Mouse (Mus musculus) hindbrain, embryonic 15.5 days (tissue): ENCODE results near the gene Akap8l. TPM values are rescaled to one million over a fixed set of nuclear protein-coding genes. Genes with fewer than 3 reads are reported as not detected.

Experiments used
- ATAC-seq: fragments of 200-750 bp; cut with Nextera tagmentation; 2 replicates; pipeline ENCODE4 v1.8.0; 2017; ENCODE audit warnings: low read depth, moderate number of reproducible peaks, moderate TSS enrichment; ENCODE audit not compliant: low FRiP score
- H3K27ac ChIP-seq: fragments of 300-500 bp; sonication (generic); replicated peaks from 2 replicates; pipeline ENCODE4 v1.5.1; 2015; ENCODE audit warnings: mild to moderate bottlenecking, inconsistent platforms
- H3K27me3 ChIP-seq: fragments of 300-500 bp; sonication (generic); 2 replicates; pipeline ENCODE4 v1.6.1; 2015; ENCODE audit warnings: control low read depth, inconsistent platforms
- H3K36me3 ChIP-seq: fragments of 300-500 bp; sonication (generic); 2 replicates; pipeline ENCODE4 v1.6.1; 2015; ENCODE audit warnings: control low read depth, inconsistent platforms
- H3K4me1 ChIP-seq: fragments of 300-500 bp; sonication (generic); replicated peaks from 2 replicates; pipeline ENCODE4 v1.6.1; 2015; ENCODE audit warnings: control low read depth, inconsistent platforms
- H3K4me2 ChIP-seq: fragments of 300-500 bp; sonication (generic); 2 replicates; pipeline ENCODE4 v1.6.1; 2015; ENCODE audit warnings: moderate library complexity, mild to moderate bottlenecking, inconsistent platforms
- H3K4me3 ChIP-seq: fragments of 300-500 bp; sonication (generic); 2 replicates; pipeline ENCODE4 v1.5.1; 2015; ENCODE audit warnings: mild to moderate bottlenecking, inconsistent platforms
- H3K9ac ChIP-seq: fragments of 300-500 bp; sonication (generic); 2 replicates; pipeline ENCODE4 v1.6.1; 2015; ENCODE audit warnings: inconsistent platforms
- H3K9me3 ChIP-seq: fragments of 300-500 bp; sonication (generic); 2 replicates; pipeline ENCODE4 v1.6.1; 2016; ENCODE audit warnings: control low read depth, inconsistent platforms
- WGBS: fragments of 180-500 bp; shearing (Covaris S2); methylation state at CpG from one replicate; pipeline ENCODE4 v1.1.7; 2015; 5-methylcytosine and 5-hydroxymethylcytosine counted together
- polyA plus RNA-seq: library from polyadenylated mRNA; unstranded; fragments of >200 nt; fragmentation: Nextera tagmentation; extraction: Ambion mirVana; gene quantifications from 2 replicates; pipeline ENCODE4 v1.2.1, GENCODE M21; 2015

Gene Akap8l
- polyA plus RNA-seq, 1 experiment from 2014 or later: 171 TPM

DNA sequence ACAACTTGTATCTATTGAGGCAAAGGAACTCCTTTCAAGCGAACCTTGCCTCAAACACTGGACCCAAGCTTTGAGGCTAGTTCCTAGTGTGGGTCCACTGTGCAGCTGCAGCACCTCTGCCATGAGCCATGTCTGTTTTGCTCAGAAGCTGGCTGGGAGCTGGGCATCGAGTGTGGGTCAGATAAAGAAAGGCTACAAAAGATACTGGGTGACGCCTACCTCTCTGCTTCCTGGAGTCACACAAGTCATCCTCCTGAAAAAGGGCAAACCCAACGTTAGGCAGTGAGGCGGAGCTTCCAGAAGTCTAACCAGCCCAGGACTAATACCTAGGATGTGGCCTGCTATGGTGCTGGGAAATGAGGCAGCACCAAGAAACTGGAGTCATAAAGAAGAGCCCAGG lies 36.5 kb downstream of the Akap8l start:
- no peak for ATAC-seq
- H3K9ac ChIP-seq: no peak overlapping the region
- H3K27me3 ChIP-seq: no peaks in the 10 kb centered on the region
- WGBS: 84% methylated on average over 5 of the region's 5 CpGs
- H3K4me3 ChIP-seq: no peak overlapping the region
- peaks cover 7% of the 10 kb centered on the region for H3K4me1 ChIP-seq
- no peaks in the 10 kb centered on the region for H3K9me3 ChIP-seq
- peaks cover 86% of the 10 kb centered on the region for H3K36me3 ChIP-seq
- H3K4me2 ChIP-seq: no peak overlapping the region
- no peak overlapping the region for H3K27ac ChIP-seq

- Histone ChIP-seq H3K4me3 (no peak overlapping the region), H3K4me2 (no peak overlapping the region), H3K9ac (no peak overlapping the region), H3K27ac (no peak overlapping the region), H3K27me3 (no peaks in the 10 kb centered on the region), H3K4me1 (no peaks in the 10 kb centered on the region), H3K9me3 (no peaks in the 10 kb centered on the region), H3K36me3 (peaks cover 97% of the 10 kb centered on the region)
- 95% methylated on average over 8 of the region's 8 CpGs for WGBS
- no peak for ATAC-seq
Observed at GRCm38 (mm10) chr17:32312801-32313200, 37.6 kb downstream of the Akap8l start.

GRCm38 (mm10) chr17:32307963-32308362 lies 42.4 kb downstream of the Akap8l start:
- no peak for ATAC-seq

DNA sequence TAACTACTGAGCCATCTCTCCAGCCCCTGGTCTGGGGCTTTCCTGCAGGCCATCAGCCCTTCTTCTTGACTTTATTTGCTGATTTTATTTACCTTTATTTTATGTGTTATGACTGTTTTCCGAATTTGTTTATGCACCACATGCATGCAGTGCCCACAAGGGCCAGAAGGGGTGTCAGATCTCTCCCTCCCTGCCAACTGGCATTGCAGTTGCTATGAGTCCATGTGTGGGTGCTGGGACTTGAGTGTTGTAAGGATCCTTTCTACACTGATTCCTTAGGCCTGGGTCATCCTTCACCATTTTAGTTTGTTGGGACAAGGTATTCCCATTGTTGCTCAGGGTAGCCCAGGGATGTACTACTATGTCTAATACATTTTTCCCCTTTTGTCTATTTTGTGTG lies 52.3 kb downstream of the Akap8l start:
- Histone ChIP-seq H3K9ac (no peak overlapping the region), H3K4me1 (no peaks in the 10 kb centered on the region), H3K4me3 (no peak overlapping the region), H3K27ac (no peak overlapping the region), H3K4me2 (no peak overlapping the region), H3K36me3 (no peaks in the 10 kb centered on the region), H3K27me3 (no peaks in the 10 kb centered on the region), H3K9me3 (no peaks in the 10 kb centered on the region)
- no peak for ATAC-seq
- 93% methylated on average over 1 of the region's 1 CpGs for WGBS

More at GRCm38 (mm10) chr17:32307963-32308362, 42.4 kb downstream of the Akap8l start:
- Histone ChIP-seq H3K9me3 (no peaks in the 10 kb centered on the region), H3K36me3 (peaks cover 92% of the 10 kb centered on the region), H3K4me2 (no peak overlapping the region), H3K9ac (no peak overlapping the region), H3K4me3 (no peak overlapping the region), H3K27ac (no peak overlapping the region), H3K27me3 (no peaks in the 10 kb centered on the region), H3K4me1 (no peaks in the 10 kb centered on the region)
- WGBS: 96% methylated on average over 4 of the region's 4 CpGs

- WGBS: 89% methylated on average over 2 of the region's 2 CpGs
- ATAC-seq: no peak
Observed at GRCm38 (mm10) chr17:32295901-32296300, 54.5 kb downstream of the Akap8l start.

GRCm38 (mm10) chr17:32295160-32295559 lies 55.2 kb downstream of the Akap8l start:
- no peaks in the 10 kb centered on the region for H3K9me3 ChIP-seq
- no peak overlapping the region for H3K4me3 ChIP-seq
- H3K9ac ChIP-seq: no peak overlapping the region
- no peaks in the 10 kb centered on the region for H3K4me1 ChIP-seq
- no peaks in the 10 kb centered on the region for H3K36me3 ChIP-seq
- no peaks in the 10 kb centered on the region for H3K27me3 ChIP-seq
- H3K4me2 ChIP-seq: no peak overlapping the region
- 89% methylated on average over 4 of the region's 4 CpGs for WGBS
- H3K27ac ChIP-seq: no peak overlapping the region
- ATAC-seq: no peak

More at GRCm38 (mm10) chr17:32295901-32296300, 54.5 kb downstream of the Akap8l start:
- Histone ChIP-seq H3K36me3 (no peaks in the 10 kb centered on the region), H3K4me3 (no peak overlapping the region), H3K4me1 (no peaks in the 10 kb centered on the region), H3K4me2 (no peak overlapping the region), H3K27me3 (no peaks in the 10 kb centered on the region), H3K9me3 (no peaks in the 10 kb centered on the region), H3K27ac (no peak overlapping the region), H3K9ac (no peak overlapping the region)

- no peaks in the 10 kb centered on the region for H3K36me3 ChIP-seq
- WGBS: 54% methylated on average over 6 of the region's 6 CpGs
- ATAC-seq: no peak
Observed at GRCm38 (mm10) chr17:32285138-32285670, 65.2 kb downstream of the Akap8l start.

DNA sequence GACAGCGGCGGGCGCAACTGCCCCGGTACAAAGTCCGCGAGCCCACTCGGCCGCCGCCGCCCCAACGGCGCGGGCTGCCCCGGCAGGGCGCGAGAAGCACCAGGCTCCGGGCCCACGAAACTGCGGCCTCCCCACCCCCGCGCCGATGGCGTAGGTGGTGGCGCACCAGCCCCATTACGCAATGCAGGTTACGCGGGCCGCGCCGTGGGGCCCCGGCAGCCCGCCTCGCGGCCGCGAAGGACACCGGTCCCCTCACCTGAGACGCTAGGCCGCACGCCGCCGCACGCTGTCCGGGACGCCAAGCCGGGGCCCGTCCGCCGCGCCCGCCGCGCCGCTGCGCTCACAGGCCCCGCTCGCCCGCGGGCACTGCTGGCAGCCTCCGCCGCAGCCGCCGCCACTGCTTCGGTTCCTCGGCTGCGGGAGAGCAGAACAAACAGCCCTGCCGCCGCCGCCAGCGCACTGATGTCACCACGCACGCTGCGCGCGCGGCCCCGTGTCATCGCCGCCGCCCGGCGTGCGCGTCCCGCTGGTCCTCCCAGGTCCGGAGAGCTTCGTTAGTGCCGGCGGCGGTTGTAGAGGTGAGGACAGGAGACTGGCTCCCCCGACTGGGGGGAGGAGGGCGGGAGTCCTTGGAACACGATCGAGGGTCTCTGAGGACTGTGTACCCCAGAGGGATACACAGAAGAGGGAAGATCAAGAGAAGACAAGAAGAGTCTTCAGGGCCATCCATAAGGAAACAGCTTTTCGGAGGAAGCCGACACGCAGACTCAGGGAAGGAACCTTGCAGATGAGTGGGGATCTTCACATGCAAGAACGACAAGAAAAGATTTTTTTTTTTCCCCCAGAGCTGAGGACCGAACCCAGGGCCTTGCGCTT lies 65.9 kb downstream of the Akap8l start, which contains the start of gene Brd4:
Gene Brd4 (minus strand): TSS at position 461 of the 876 bp plus-strand sequence.
- no peaks in the 10 kb centered on the region for H3K36me3 ChIP-seq
- under 1% methylated on average over 68 of the region's 100 CpGs for whole genome bisulfite sequencing
- peak within 1 kb of the TSS; percentile 100 for H3K27ac ChIP-seq
- no peaks in the 10 kb centered on the region for H3K9me3 ChIP-seq
- H3K4me2 ChIP-seq: peak within 1 kb of the TSS; percentile 80
- peak within 1 kb of the TSS; percentile 97 for H3K9ac ChIP-seq
- H3K4me1 ChIP-seq: peaks cover 46% of the 10 kb centered on the region
- no peaks in the 10 kb centered on the region for H3K27me3 ChIP-seq
- H3K4me3 ChIP-seq: peak within 1 kb of the TSS; percentile 97
- ATAC-seq: peak; percentile 91

More at GRCm38 (mm10) chr17:32285138-32285670, 65.2 kb downstream of the Akap8l start:
- peak overlapping the region; percentile 80 for H3K4me2 ChIP-seq
- H3K4me1 ChIP-seq: peaks cover 46% of the 10 kb centered on the region
- peak overlapping the region; percentile 97 for H3K4me3 ChIP-seq
- peak overlapping the region; percentile 97 for H3K9ac ChIP-seq
- peak overlapping the region; percentile 100 for H3K27ac ChIP-seq
- no peaks in the 10 kb centered on the region for H3K27me3 ChIP-seq
- no peaks in the 10 kb centered on the region for H3K9me3 ChIP-seq

GRCm38 (mm10) chr17:32283771-32284221 lies 66.6 kb downstream of the Akap8l start:
- peak; percentile 62 for ATAC-seq
- H3K9ac ChIP-seq: peak overlapping the region; percentile 97
- H3K4me2 ChIP-seq: peak overlapping the region; percentile 80
- no peaks in the 10 kb centered on the region for H3K36me3 ChIP-seq
- H3K4me1 ChIP-seq: peaks cover 49% of the 10 kb centered on the region
- H3K27me3 ChIP-seq: no peaks in the 10 kb centered on the region
- 1% methylated on average over 29 of the region's 41 CpGs for WGBS
- H3K9me3 ChIP-seq: no peaks in the 10 kb centered on the region
- peak overlapping the region; percentile 100 for H3K27ac ChIP-seq
- peak overlapping the region; percentile 97 for H3K4me3 ChIP-seq

DNA sequence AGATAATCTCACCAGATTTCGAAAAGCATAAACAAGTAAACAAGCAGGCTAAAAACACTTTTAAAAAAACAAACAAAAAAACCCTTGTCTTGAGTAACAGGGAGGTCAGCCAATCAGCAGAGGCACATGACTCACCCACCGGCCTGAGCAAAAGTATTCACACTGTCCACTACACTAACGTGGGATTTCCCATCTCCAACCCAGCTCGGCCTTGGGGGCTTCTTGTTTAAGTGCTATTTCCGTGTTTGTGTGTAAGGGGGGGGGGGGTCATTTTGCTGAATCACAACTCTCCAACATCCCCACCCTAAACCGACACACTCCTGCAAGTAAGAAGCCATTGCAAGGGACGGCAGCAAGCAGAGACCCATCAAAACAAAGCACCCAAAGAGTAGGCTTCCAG lies 67.1 kb downstream of the Akap8l start:
- H3K9me3 ChIP-seq: no peaks in the 10 kb centered on the region
- H3K9ac ChIP-seq: peak overlapping the region; percentile 97
- no peak; the same call in none of the 2 replicates for ATAC-seq
- peak overlapping the region; percentile 97 for H3K4me3 ChIP-seq
- H3K27ac ChIP-seq: peak overlapping the region; percentile 100
- H3K36me3 ChIP-seq: no peaks in the 10 kb centered on the region
- WGBS: 5% methylated on average over 7 of the region's 7 CpGs
- peaks cover 50% of the 10 kb centered on the region for H3K4me1 ChIP-seq
- peak overlapping the region; percentile 80 for H3K4me2 ChIP-seq
- H3K27me3 ChIP-seq: no peaks in the 10 kb centered on the region

DNA sequence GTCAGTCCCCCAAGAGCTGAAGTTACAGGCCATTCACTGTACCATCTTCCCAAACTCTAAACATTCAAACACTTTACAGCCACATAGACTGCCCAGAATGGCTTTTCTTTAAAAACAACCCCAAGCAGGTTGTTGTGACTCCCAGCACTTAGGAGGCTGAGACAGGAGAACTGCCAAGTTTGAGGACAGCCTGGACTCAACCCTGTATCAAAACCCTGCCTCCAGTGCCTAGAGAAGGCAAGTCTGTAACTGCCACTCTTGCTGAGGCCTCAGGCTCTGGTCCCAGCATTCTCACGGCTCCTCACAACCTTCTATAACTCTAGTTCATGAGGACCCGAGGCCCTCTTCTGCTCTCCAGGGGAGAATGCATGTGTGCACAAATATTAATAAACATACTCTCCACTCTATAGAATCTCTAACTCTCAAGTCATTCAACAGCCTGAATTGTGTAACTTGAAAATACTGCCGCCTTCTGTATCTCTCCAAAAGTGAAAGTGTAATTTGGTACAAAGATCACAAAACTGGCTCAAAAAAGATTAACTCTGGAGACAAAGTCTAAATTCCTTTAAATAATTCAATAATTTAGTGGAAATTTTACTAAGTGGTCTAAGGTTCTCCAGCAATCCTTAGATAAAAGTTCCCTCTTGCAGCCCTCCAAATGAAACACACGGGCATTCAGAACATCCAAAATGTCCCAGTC lies 68.6 kb downstream of the Akap8l start:
- Histone ChIP-seq H3K27me3 (no peaks in the 10 kb centered on the region), H3K36me3 (no peaks in the 10 kb centered on the region), H3K9me3 (no peaks in the 10 kb centered on the region), H3K4me1 (peaks cover 43% of the 10 kb centered on the region), H3K9ac (no peak overlapping the region), H3K4me2 (0 out of 2 replicates have a peak overlapping the region, but pooled peaks have one; percentile 80), H3K4me3 (no peak overlapping the region), H3K27ac (no peak overlapping the region)
- ATAC-seq: no peak
- WGBS: 81% methylated on average over 4 of the region's 4 CpGs

- H3K9ac ChIP-seq: no peak overlapping the region
- H3K36me3 ChIP-seq: no peaks in the 10 kb centered on the region
- ATAC-seq: no peak
- peaks cover 39% of the 10 kb centered on the region for H3K4me1 ChIP-seq
- 96% methylated on average over 2 of the region's 2 CpGs for whole genome bisulfite sequencing
- H3K9me3 ChIP-seq: no peaks in the 10 kb centered on the region
- no peak overlapping the region for H3K4me2 ChIP-seq
- no peak overlapping the region for H3K4me3 ChIP-seq
- H3K27me3 ChIP-seq: no peaks in the 10 kb centered on the region
- H3K27ac ChIP-seq: no peak overlapping the region
Observed at GRCm38 (mm10) chr17:32281126-32281525, 69.3 kb downstream of the Akap8l start.
